Mouse (Mus musculus) small intestine, adult 2 months (tissue): ENCODE data around the gene Ocm. TPM values are rescaled to one million over a fixed set of nuclear protein-coding genes. Genes with fewer than 3 reads are reported as not detected.

Experiments used
- H3K27ac ChIP-seq: fragments of 200-500 bp; 2 replicates; pipeline ENCODE4 v1.5.1; 2012; ENCODE audit warnings: low read depth, low read length, control low read depth, inconsistent platforms; ENCODE audit not compliant: insufficient read depth
- H3K27me3 ChIP-seq: fragments of 200-500 bp; 2 replicates; pipeline ENCODE4 v1.6.1; 2012; ENCODE audit warnings: mild to moderate bottlenecking, moderate library complexity, low read length, inconsistent platforms; ENCODE audit not compliant: control insufficient read depth, insufficient read depth
- H3K36me3 ChIP-seq: fragments of 200-500 bp; 2 replicates; pipeline ENCODE4 v1.6.1; 2012; ENCODE audit warnings: mild to moderate bottlenecking, low read length, control low read depth, inconsistent platforms; ENCODE audit not compliant: control insufficient read depth, insufficient read depth
- H3K4me1 ChIP-seq: fragments of 200-500 bp; 2 replicates; pipeline ENCODE4 v1.6.1; 2012; ENCODE audit warnings: low read length, inconsistent platforms, mixed read lengths; ENCODE audit not compliant: control insufficient read depth, insufficient read depth, insufficient read length
- H3K4me3 ChIP-seq: fragments of 200-500 bp; 2 replicates; pipeline ENCODE4 v1.5.1; 2012; ENCODE audit warnings: low read depth, mild to moderate bottlenecking, control low read depth, inconsistent platforms, low read length, moderate library complexity
- CTCF ChIP-seq: fragments of 200-500 bp; IDR thresholded peaks from 2 replicates; pipeline ENCODE4 v1.5.1; 2012; ENCODE audit warnings: low read depth, mild to moderate bottlenecking, control low read depth, inconsistent platforms, low read length, moderate library complexity, mixed read lengths; ENCODE audit not compliant: insufficient replicate concordance, insufficient read length; ENCODE audit errors: extremely low read depth
- POLR2A ChIP-seq: fragments of 200-500 bp; IDR thresholded peaks from 2 replicates; pipeline ENCODE4 v1.6.1; 2012; ENCODE audit warnings: low read depth, mild to moderate bottlenecking, control low read depth, inconsistent platforms, low read length, moderate library complexity
- WGBS: fragments of 180-500 bp; shearing (Covaris S2); methylation state at CpG from one replicate; pipeline ENCODE4 v1.1.7; 2018; 5-methylcytosine and 5-hydroxymethylcytosine counted together
- polyA plus RNA-seq: library from polyadenylated mRNA; depleted of rRNA; stranded (reverse); fragments of >200 nt; gene quantifications from 2 replicates; pipeline ENCODE4 v1.2.3, GENCODE M21; 2012

Ocm gene
- polyA plus RNA-seq, 1 experiment, result 10.3 TPM

DNA sequence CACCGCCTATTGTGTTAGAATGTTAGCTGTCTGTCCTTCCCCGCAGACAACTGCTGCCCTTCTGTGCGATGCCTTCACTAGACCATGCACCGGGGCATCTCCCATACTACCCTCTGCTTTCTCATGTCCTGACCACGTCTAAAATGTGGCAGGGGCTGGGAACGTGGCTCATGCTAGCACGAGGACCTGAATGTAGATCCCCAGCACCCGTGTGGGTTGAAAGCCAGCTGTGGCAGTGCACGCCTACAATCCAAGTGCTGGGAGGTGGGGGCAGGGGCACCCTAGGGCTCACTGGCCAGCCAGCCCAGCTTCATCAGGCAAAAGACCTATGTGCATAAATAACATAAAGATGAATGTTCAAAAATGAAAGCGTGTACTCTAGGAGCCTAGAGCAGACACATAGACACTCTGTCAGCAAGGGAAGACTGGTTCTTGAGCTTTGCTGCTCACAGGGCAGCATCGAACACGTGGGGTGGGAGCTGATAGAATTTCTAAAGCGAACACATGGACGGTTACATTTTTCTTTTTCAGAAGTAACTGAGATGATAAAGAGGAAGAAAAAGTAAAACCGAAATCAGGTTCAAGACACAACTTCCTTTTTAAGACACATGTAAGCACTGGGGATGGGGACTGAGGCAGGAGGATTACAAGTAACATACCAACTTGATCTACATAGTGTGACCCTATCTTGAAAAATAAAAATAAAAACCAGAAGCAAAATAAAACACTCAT lies 23.8 kb downstream of the Ocm start:
- no peak overlapping the region for H3K4me3 ChIP-seq
- TF ChIP-seq POLR2A (no peak), CTCF (no peak)
- peaks cover 56% of the 10 kb centered on the region for H3K36me3 ChIP-seq
- H3K27me3 ChIP-seq, result no peaks in the 10 kb centered on the region
- H3K27ac ChIP-seq, result peak overlapping the region; percentile 54
- 83% methylated on average over 15 of the region's 15 CpGs for whole genome bisulfite sequencing
- peaks cover 2% of the 10 kb centered on the region; the same call in 1 of the 2 replicates for H3K4me1 ChIP-seq

DNA sequence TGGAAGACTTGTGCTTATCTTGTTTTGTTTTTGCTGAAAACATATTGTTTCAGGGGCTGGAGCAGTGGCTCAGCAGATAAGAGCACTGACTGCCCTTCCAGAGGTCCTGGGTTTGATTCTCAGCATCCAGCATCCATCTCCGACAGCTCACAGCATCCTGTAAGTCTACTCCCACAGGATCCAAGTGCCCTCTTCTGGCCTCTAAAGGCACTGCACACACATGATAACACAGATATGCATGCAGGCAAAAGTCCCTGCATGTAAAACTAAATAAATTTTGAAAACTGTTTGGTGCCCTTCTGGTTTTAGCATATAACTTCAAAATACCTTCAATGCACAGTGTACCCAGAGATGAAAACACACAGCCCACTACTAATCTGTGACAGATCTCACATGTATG lies 27.1 kb downstream of the Ocm start:
- no peak overlapping the region for H3K4me3 ChIP-seq
- peaks cover 2% of the 10 kb centered on the region; the same call in 1 of the 2 replicates for H3K4me1 ChIP-seq
- 91% methylated on average over 1 of the region's 1 CpGs for WGBS
- peak; percentile 19; the same call in 1 of the 2 replicates for TF ChIP-seq CTCF
- TF ChIP-seq POLR2A, result no peak
- no peaks in the 10 kb centered on the region for H3K27me3 ChIP-seq
- no peak overlapping the region for H3K27ac ChIP-seq
- peaks cover 67% of the 10 kb centered on the region for H3K36me3 ChIP-seq

DNA sequence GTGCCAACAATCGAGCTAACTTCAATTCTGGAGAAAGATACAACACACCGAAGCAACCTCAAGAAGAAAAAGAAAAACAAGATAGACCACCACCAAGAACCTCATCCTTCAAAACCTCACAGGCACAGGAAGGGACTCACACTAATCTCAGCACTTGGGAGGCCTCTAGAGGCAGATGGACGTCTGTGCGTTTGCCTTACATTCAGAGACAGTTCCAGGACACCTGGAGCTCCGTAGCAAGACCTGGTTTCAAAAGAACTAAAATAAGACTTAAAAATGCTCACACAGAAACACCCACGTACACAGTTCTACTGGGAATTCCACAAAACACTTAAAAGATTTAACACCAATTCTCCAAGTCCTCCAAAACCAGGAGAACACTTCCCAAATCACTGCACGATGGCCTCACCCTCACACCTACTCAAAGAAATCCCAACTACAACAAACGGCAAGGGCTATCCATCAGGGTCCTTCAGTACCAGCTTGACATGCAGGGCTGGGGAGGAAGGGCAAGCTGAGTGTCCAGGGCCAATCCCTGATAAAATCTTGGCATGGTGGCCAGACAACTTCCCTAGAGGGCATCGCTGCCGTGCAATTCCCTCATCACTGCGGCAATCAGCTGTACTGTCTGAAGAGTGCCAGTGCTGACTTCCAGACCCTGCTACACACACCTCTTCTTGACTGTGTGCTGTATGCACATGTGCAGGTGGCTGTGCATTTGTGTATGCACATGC lies 31.7 kb downstream of the Ocm start:
- Histone ChIP-seq H3K36me3 (peaks cover 79% of the 10 kb centered on the region), H3K27me3 (no peaks in the 10 kb centered on the region), H3K4me3 (no peak overlapping the region), H3K4me1 (no peaks in the 10 kb centered on the region), H3K27ac (no peak overlapping the region)
- 77% methylated on average over 11 of the region's 11 CpGs for WGBS
- TF ChIP-seq POLR2A (no peak), CTCF (no peak)

DNA sequence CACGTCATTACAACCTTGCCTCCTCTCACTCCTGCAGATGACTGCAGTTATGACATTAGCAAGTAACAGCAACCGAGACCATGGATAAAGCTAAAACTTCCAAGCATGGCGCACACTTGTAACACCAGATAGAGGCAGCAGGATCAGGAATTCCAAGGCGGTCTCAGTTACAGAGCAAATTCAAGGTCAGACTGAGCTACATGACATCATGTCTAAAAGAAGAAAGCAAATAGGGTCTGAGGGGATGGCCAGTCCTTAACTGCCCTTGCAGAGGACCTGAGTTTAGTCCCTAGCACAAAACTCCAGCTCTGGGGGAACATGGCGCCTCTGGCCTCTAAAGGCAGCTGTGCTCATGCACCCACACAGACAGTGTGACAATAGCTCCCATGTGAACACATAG lies 32.6 kb downstream of the Ocm start:
- H3K4me1 ChIP-seq, result no peaks in the 10 kb centered on the region
- no peak overlapping the region for H3K4me3 ChIP-seq
- no peak overlapping the region for H3K27ac ChIP-seq
- 96% methylated on average over 5 of the region's 5 CpGs for WGBS
- no peaks in the 10 kb centered on the region for H3K27me3 ChIP-seq
- no peak for TF ChIP-seq POLR2A
- peaks cover 82% of the 10 kb centered on the region for H3K36me3 ChIP-seq

DNA sequence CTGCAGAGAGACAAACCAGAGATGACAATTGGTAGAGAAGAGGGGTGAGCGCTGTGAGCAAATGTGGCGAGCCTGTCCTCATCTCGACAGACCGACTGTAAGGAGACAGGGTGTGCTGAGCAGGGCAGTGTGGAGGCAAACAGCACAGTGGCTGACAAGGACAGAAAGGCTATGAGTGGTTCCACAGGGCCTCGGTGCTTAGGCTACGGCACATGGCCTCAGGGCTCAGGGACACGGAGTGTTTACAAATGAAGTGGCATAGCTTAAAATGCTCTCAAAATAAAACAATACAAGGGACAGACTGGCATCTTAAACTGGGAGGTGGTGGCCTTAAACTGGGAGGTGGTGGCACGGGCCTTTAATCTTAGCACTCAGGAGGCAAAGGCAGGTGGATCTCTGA lies 33.2 kb downstream of the Ocm start:
- WGBS, result 89% methylated on average over 8 of the region's 8 CpGs
- Histone ChIP-seq H3K36me3 (peaks cover 84% of the 10 kb centered on the region), H3K27ac (no peak overlapping the region), H3K4me3 (no peak overlapping the region), H3K27me3 (no peaks in the 10 kb centered on the region), H3K4me1 (no peaks in the 10 kb centered on the region)
- TF ChIP-seq POLR2A (no peak), CTCF (no peak)

DNA sequence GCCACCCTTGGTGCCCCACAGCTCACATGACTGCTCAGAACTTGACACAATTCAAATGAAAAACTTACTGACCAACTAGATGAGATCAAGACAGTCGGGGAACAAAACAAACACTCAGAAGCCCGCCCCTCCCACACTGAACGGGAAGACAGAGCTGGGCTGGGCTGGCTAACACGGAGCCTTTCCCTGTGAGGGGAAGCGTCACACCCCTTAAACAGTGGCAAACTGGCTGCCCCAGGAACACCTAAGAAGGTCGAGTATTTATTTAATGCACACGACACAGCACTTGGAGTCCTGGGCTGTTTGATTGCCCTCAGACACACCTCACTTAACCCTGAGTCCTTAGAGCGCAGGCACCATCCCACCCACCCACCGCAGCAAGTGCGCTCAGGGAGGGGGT lies 33.8 kb downstream of the Ocm start:
- TF ChIP-seq POLR2A, result no peak
- TF ChIP-seq CTCF, result no peak
- Histone ChIP-seq H3K4me3 (no peak overlapping the region), H3K27ac (no peak overlapping the region), H3K4me1 (no peaks in the 10 kb centered on the region), H3K36me3 (peaks cover 87% of the 10 kb centered on the region), H3K27me3 (no peaks in the 10 kb centered on the region)
- 69% methylated on average over 10 of the region's 10 CpGs for WGBS

DNA sequence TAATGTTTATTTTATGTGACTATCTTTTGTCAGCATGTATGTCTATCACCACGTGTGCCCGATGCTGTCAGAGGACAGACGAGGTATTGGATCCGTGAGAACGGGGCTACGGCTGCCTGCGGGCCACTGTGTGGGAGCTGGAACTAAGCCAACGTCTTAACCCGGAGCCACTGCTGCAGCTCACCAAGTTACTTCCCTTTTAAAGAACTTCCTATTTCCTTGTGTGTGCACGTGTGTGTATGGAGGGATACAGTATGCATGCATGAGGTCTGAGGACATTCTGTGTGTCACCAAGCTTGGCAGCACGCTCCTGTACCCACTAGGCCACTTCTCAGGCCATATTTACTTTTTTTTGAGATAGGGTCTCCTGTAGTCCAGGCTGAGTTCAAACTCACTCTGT lies 36.4 kb downstream of the Ocm start:
- no peaks in the 10 kb centered on the region for H3K27me3 ChIP-seq
- 74% methylated on average over 11 of the region's 11 CpGs for WGBS
- H3K4me3 ChIP-seq, result no peak overlapping the region
- no peak overlapping the region for H3K27ac ChIP-seq
- no peak for TF ChIP-seq CTCF
- TF ChIP-seq POLR2A, result no peak
- H3K4me1 ChIP-seq, result no peaks in the 10 kb centered on the region
- H3K36me3 ChIP-seq, result peaks cover 88% of the 10 kb centered on the region
